Mouse (Mus musculus) kidney, postnatal 10 days (tissue): ENCODE data around the gene Cdkn3.
"Not testable (repeated sequence)": the region's sequence is repeated elsewhere in the genome, so short reads cannot be mapped to it uniquely, and the experiment has no call there.

ENCODE experiments used
- DNase-seq: peaks from one replicate; pipeline ENCODE4 v3.0.0; 2021; ENCODE audit warnings: mixed read lengths

The Cdkn3 gene

GRCm38 (mm10) chr14:46760355-46761029 is at the start of gene Cdkn3:
Cdkn3 (plus strand) TSS chr14:46760541.
- peak; percentile 94 for DNase-seq

- DNase-seq = no peak
Observed at GRCm38 (mm10) chr14:46718483-46718922, 41.8 kb upstream of the Cdkn3 start.

- DNase-seq = peak; percentile 73
Observed at GRCm38 (mm10) chr14:46722031-46722430, 38.3 kb upstream of the Cdkn3 start.

GRCm38 (mm10) chr14:46723828-46724227 is 36.5 kb upstream of the Cdkn3 start:
- DNase-seq = no peak

GRCm38 (mm10) chr14:46724941-46725340 is 35.4 kb upstream of the Cdkn3 start:
- DNase-seq = peak; percentile 34

- peak; percentile 64 for DNase-seq
Observed at GRCm38 (mm10) chr14:46725743-46726142, 34.6 kb upstream of the Cdkn3 start.

- DNase-seq = no peak
Observed at GRCm38 (mm10) chr14:46734262-46734661, 26.1 kb upstream of the Cdkn3 start.

GRCm38 (mm10) chr14:46734761-46735455 is 25.4 kb upstream of the Cdkn3 start:
- no peak for DNase-seq

- no peak for DNase-seq
Observed at GRCm38 (mm10) chr14:46736366-46736765, 24.0 kb upstream of the Cdkn3 start.

- DNase-seq = not testable (repeated sequence)
Observed at GRCm38 (mm10) chr14:46737346-46737745, 23.0 kb upstream of the Cdkn3 start.

- no peak for DNase-seq
Observed at GRCm38 (mm10) chr14:46742674-46743073, 17.7 kb upstream of the Cdkn3 start.

GRCm38 (mm10) chr14:46745413-46745812 is 14.9 kb upstream of the Cdkn3 start:
- DNase-seq = no peak

GRCm38 (mm10) chr14:46754371-46754770 is 6.0 kb upstream of the Cdkn3 start:
- not testable (repeated sequence) for DNase-seq

GRCm38 (mm10) chr14:46755851-46756250 is 4.5 kb upstream of the Cdkn3 start:
- no peak for DNase-seq

GRCm38 (mm10) chr14:46757736-46758135 is 2.6 kb upstream of the Cdkn3 start:
- no peak for DNase-seq

- DNase-seq = no peak
Observed at GRCm38 (mm10) chr14:46759970-46760354, 379 bp upstream of the Cdkn3 start.

- DNase-seq = no peak
Observed at GRCm38 (mm10) chr14:46761186-46761585, 845 bp downstream of the Cdkn3 start.

GRCm38 (mm10) chr14:46767116-46767515 is 6.8 kb downstream of the Cdkn3 start:
- DNase-seq = no peak

GRCm38 (mm10) chr14:46770036-46770435 is 9.7 kb downstream of the Cdkn3 start:
- no peak for DNase-seq

- no peak for DNase-seq
Observed at GRCm38 (mm10) chr14:46778756-46779155, 18.4 kb downstream of the Cdkn3 start.

- peak; percentile 19 for DNase-seq
Observed at GRCm38 (mm10) chr14:46779217-46779616, 18.9 kb downstream of the Cdkn3 start.

GRCm38 (mm10) chr14:46781086-46781485 is 20.7 kb downstream of the Cdkn3 start:
- no peak for DNase-seq

- no peak for DNase-seq
Observed at GRCm38 (mm10) chr14:46782187-46782828, 22.0 kb downstream of the Cdkn3 start.
